Mouse (Mus musculus) cortical plate, adult 2 months (tissue): Measurements from ENCODE around the gene Tlcd1. TPM values are rescaled to one million over a fixed set of nuclear protein-coding genes. Genes with fewer than 3 reads are reported as not detected.

ENCODE experiments used
- H3K27ac ChIP-seq: fragments of 200-500 bp; 2 replicates; pipeline ENCODE4 v1.5.1; 2012; ENCODE audit warnings: low read length, control low read depth, inconsistent platforms; ENCODE audit not compliant: insufficient read depth
- H3K4me1 ChIP-seq: fragments of 200-500 bp; 2 replicates; pipeline ENCODE4 v1.6.1; 2011; ENCODE audit warnings: low read length; ENCODE audit not compliant: control insufficient read depth, insufficient read depth
- H3K4me3 ChIP-seq: fragments of 200-500 bp; 2 replicates; pipeline ENCODE4 v1.5.1; 2011; ENCODE audit warnings: mild to moderate bottlenecking, low read length, control low read depth; ENCODE audit not compliant: insufficient read depth
- CTCF ChIP-seq: fragments of 200-500 bp; IDR thresholded peaks from 2 replicates; pipeline ENCODE4 v1.5.1; 2011; ENCODE audit warnings: mild to moderate bottlenecking, control low read depth, low read length; ENCODE audit not compliant: insufficient read depth; ENCODE audit errors: extremely low read depth
- POLR2A ChIP-seq: fragments of 200-500 bp; IDR thresholded peaks from 2 replicates; pipeline ENCODE4 v1.6.1; 2011; ENCODE audit warnings: mild to moderate bottlenecking, low read length, control low read depth; ENCODE audit not compliant: insufficient read depth; ENCODE audit errors: extremely low read depth
- polyA plus RNA-seq: library from polyadenylated mRNA; depleted of rRNA; stranded (reverse); fragments of >200 nt; gene quantifications from 2 replicates; pipeline ENCODE4 v1.2.3, GENCODE M21; 2012

Tlcd1 gene
- polyA plus RNA-seq, 1 experiment = 83.0 TPM

DNA sequence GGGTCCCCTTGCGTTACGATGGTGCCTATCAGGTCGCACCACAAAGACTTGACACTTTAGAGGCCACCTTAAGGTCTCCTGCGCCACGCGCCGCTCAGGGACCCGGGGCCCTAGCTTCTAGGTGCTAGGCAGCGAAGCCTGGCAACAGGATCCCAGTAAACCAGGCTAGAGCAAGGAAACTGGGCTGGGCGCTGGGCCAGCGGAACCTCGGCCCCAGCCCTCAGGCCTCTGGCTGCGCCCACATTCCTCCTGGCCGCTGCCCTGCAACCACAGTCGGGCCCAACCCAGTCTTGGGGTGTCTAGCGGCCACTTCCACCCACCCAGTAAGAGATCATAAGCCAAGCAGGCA, 10.8 kb upstream of the Tlcd1 start:
- 0 out of 2 replicates have a peak overlapping the region, but pooled peaks have one; percentile 13 for H3K27ac ChIP-seq
- no peaks in the 10 kb centered on the region for H3K4me1 ChIP-seq
- no peak for TF ChIP-seq POLR2A
- no peak for TF ChIP-seq CTCF
- peak overlapping the region; percentile 70 for H3K4me3 ChIP-seq

DNA sequence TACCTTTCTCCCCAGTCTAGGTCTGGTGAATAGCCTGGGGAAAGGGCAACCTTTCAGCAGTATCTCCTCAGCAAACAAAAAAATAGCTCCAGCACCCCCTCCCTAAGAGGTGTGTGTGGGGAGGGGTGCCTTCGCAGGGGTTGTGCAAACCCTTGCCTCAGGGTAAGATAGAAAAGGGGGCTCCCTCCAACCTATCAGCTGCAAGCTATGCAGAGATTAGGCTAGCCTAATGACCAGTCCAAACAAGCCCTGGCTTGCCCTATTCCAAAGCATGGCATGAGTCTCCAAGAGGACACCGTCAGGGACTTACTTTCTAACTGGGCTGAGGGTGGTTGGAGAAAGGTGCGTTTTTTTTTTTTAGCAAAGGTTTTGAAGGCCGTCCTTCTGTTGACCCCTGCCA, 10.3 kb upstream of the Tlcd1 start:
- H3K27ac ChIP-seq = no peak overlapping the region
- TF ChIP-seq CTCF (no peak), POLR2A (no peak)

DNA sequence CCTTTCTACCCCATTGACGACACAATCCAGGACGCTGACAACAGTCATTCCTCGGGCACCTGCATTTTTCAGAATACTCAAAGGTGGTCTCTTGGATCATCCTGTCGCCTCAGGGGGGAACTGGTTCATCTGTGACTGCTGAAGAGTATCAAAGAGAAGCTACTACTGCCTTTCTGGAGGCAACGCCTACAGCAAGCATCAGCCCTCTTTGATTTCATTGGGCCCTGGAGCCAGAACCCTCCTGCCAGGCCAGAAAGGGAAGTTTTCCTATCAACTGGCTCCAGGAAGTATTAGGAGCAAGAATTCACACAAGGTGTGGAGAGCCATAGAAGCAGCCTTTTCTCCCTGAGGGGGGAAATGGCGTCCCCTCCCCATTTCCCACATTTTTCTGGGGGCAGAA, 9.9 kb upstream of the Tlcd1 start:
- Histone ChIP-seq H3K27ac (no peak overlapping the region), H3K4me1 (no peaks in the 10 kb centered on the region), H3K4me3 (no peak overlapping the region)
- no peak for TF ChIP-seq CTCF
- TF ChIP-seq POLR2A = no peak

More for the DNA sequence above, 10.3 kb upstream of the Tlcd1 start:
- Histone ChIP-seq H3K4me1 (no peaks in the 10 kb centered on the region), H3K4me3 (no peak overlapping the region)

DNA sequence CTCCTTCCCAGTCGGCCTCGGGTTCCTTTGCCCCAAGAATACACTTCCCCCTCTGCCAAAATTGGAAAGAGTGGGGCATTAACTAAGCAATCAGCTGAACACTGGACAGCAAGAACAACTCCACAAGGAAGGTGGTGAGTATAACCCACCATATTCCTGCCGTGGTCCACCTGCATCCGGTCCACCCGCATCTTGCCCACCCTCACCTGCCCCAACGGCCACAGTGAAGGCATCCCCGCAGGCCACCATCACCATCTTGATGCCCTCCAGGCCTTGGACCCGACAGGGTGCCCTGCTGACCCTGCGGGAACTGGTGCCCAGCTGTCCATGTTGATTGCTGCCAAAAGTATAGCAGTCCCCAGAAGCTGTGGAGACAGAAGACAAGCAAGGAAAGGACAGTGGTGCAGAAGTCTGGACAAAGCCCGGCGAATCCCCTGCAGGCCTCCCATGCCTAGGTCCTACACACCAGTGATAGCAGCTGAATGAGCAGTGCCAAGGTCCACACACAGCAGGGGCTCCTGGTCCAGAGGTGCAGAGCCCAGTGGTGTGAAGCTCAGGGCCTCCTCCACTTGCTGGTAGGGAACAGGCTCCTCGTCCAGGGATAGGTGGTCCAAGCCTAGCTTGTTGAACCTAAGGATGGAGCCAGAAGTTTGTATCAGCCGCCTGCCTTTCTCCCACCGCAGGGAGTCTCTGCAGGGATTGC, 9.1 kb upstream of the Tlcd1 start:
- Histone ChIP-seq H3K4me3 (no peak overlapping the region), H3K27ac (no peak overlapping the region), H3K4me1 (no peaks in the 10 kb centered on the region)
- TF ChIP-seq CTCF (no peak), POLR2A (no peak)

DNA sequence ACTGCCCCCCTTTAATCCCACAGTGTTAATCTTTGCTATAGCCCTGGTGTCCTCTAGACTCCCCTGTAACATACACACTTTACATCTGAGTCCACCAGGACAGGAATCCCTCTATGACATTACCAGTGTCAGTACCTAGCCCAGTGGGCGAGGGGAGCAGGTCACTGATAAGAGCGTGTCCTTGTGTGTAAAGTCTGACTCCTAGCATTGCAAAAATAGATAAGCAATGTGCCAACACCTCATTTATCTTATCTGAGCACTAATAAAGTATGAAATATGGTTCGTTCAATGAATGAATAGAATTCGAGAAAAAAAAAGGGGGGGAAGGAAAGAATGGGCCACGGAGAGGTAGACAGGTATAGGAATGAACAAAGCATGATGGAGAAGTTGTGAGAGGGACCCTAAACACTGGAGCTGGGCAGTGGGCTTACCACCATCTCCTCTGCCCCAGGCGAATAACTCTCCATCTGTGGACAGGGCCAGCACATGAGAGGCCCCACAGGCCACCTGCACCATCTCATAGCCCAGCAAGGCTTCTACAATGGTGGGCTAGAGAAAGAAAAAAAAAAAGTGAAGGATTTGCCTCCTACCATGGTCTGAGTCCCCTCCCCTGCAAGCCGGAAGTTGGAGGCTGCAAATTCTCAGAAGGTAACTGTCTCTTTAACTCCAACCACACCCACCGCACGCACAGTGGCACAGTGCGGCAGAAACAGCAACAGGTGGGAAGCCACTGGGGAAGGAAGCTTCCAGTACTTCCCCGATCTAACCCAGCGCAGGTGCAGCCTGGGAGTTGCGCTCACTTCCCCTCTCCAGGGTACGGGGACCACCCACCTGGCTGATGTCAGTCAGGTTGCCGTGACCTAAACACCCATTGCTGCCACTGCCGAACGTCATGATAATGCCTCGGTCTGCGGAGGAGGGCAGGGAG, 7.7 kb upstream of the Tlcd1 start:
- no peak for TF ChIP-seq CTCF
- TF ChIP-seq POLR2A = no peak
- Histone ChIP-seq H3K4me3 (no peak overlapping the region), H3K4me1 (no peaks in the 10 kb centered on the region), H3K27ac (no peak overlapping the region)

DNA sequence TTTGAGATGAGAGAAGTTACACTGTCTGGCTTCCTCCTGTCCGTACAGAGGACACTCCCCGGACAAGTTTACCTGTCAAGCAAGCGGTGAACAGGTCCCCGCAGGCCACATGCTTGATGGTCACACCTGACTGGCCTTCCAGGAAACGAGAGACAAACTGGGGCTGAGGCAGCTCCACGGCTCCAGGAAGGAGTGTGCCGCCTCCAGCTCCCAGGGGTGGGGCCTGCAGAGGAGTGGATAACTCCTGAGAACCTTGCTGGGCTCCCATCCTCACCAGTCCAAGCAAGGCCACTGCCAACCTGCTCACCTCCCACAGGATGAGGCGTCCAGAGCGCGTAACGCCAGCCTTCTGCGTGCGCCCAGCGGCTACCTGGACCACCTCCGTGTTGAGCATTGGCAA, 6.2 kb upstream of the Tlcd1 start:
- H3K4me3 ChIP-seq = no peak overlapping the region
- H3K4me1 ChIP-seq = no peaks in the 10 kb centered on the region
- TF ChIP-seq CTCF = no peak
- no peak for TF ChIP-seq POLR2A
- H3K27ac ChIP-seq = no peak overlapping the region

DNA sequence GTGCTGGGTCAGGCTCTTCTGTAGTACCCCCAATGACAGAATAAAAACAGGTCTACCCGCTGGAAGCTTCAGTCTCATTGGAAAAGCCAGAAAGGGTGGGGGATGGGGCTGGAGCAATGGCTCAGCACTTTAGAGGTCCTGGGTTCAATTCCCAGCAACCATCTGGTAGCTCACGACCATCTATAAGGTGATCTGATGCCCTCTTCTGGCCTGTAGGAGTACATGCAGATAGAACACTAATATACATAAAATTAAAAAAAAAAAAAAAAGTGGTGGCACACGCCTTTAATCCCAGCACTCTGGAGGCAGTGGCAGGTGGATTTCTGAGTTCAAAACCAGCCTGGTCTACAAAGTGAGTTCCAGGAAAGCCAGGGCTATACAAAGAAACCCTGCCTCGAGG, 5.2 kb upstream of the Tlcd1 start:
- Histone ChIP-seq H3K27ac (no peak overlapping the region), H3K4me3 (no peak overlapping the region), H3K4me1 (no peaks in the 10 kb centered on the region)
- TF ChIP-seq POLR2A = no peak
- TF ChIP-seq CTCF = no peak

DNA sequence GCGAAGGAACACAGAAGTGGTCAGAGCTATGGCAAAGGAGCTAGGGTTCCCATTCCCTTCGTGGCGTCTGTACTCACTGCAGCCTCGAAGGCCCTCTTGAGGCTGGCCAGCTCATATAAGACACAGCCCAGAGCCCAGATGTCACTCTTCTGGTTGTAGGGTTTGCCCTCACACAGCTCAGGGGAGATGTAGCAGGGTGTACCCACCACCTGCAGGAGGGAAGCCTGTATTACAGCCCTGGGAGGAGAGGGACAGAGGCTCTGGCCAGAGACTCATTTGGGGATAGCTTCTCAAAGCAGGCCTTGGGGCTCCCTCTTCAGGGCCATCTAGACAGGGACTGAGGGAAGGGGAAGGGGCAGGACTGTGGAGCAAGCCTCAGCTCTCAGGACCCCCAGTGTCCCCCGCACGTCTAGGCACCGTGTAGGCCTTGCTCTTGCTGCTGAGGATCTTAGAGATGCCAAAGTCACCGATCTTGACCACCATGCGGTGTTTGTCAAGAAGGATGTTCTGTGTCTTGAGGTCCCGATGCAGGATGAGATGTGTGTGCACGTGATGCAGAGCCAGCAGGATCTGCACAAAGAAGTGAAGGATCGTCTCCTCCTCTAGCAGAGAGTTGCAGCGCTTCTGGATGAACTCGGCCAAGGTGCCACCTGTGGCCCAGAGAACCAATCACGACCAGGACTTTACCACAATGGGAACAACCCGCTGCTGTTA, 4.3 kb upstream of the Tlcd1 start:
- no peak overlapping the region for H3K27ac ChIP-seq
- no peak for TF ChIP-seq POLR2A
- 0 out of 2 replicates have a peak, but pooled peaks have one; percentile 6 for TF ChIP-seq CTCF
- H3K4me1 ChIP-seq = no peaks in the 10 kb centered on the region
- H3K4me3 ChIP-seq = no peak overlapping the region

DNA sequence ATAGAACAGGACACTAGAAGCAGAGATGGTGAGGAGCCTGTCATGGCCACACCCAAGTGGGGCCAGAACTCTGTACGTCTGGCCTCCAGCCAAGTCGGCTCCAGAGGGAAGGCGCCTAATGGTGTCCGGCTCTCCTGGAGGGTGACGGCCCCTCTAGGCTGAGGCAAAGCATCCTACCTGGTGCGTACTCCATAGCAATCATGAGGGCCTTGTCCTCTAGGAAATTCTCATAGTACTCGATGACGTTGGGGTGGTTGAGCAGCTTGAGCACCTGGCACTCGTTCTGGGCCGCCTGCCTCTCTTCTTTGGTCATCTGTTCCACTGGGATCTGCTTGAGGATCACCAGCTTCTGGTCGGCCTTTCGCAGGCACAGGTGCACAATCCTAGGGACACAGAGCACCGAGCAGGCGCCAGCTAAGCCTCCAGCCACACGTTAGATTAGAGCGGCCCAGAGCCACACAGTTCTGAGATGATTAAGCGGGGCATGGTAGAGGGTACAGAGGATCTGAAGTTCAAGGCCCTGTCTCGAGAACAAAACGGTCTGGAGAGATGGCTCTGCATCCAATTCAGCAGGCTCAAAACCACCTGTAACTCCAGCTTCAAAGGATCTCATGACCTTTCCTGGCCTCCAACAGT, 3.6 kb upstream of the Tlcd1 start:
- Histone ChIP-seq H3K27ac (no peak overlapping the region), H3K4me3 (no peak overlapping the region), H3K4me1 (0 out of 2 replicates have a peak, but pooled peaks cover 2% of the 10 kb centered on the region)
- TF ChIP-seq CTCF = no peak
- no peak for TF ChIP-seq POLR2A
